14 mouse cellular contexts compared by ENCODE assay signal in genomic region chr16:17559396-17560027, GRCm38 (mm10). TPM values are rescaled to one million over a fixed set of nuclear protein-coding genes. Genes with fewer than 3 reads are reported as not detected.
DNase-seq lines count a peak whose midpoint lies in the region; ATAC-seq and TF ChIP-seq lines count a peak whose summit lies in the region.
"Had no signal": no experiment of that assay in that cellular context is flagged by ENCODE, and none has a peak within 500 bp of the region (broad histone marks: within the 10 kb centered on the region; RNA-seq: fewer than 3 reads in every experiment).

No protein-coding gene starts in this region.

- H3K4me3 ChIP-seq in heart, embryonic 10.5 days = peak overlapping the region; percentile 40
- H3K4me3 ChIP-seq in liver, embryonic 12.5 days = no peak overlapping the region
- no peak overlapping the region for H3K4me3 ChIP-seq in liver, postnatal 0 days (ENCODE audit: low read depth, low read length)
- H3K4me3 ChIP-seq in hindbrain, embryonic 14.5 days (replicated peaks; ENCODE audit: low read length) = no peak overlapping the region
- no peak overlapping the region for H3K4me3 ChIP-seq in neural tube, embryonic 15.5 days (replicated peaks)
- H3K4me3 ChIP-seq: embryonic facial prominence, embryonic 13.5 days had no signal

- H3K9ac ChIP-seq in liver, embryonic 12.5 days = no peak overlapping the region
- H3K9ac ChIP-seq in liver, postnatal 0 days (replicated peaks) = no peak overlapping the region
- H3K9ac ChIP-seq in hindbrain, embryonic 14.5 days = no peak overlapping the region
- H3K9ac ChIP-seq in neural tube, embryonic 15.5 days (replicated peaks) = no peak overlapping the region
- H3K9ac ChIP-seq: embryonic facial prominence, embryonic 13.5 days; liver, embryonic 14.5 days had no signal

- peaks cover 60% of the 10 kb centered on the region for H3K4me1 ChIP-seq in heart, embryonic 10.5 days
- H3K4me1 ChIP-seq in liver, embryonic 12.5 days = peaks cover 56% of the 10 kb centered on the region
- peaks cover 13% of the 10 kb centered on the region for H3K4me1 ChIP-seq in liver, postnatal 0 days (ENCODE audit: insufficient read depth)
- peaks cover 10% of the 10 kb centered on the region; the same call in 1 of the 2 replicates for H3K4me1 ChIP-seq in hindbrain, embryonic 14.5 days (replicated peaks; ENCODE audit: control insufficient read depth, insufficient read depth, low read length)
- peaks cover 29% of the 10 kb centered on the region for H3K4me1 ChIP-seq in neural tube, embryonic 15.5 days

- peaks cover 16% of the 10 kb centered on the region; the same call in 1 of the 2 replicates for H3K27me3 ChIP-seq in heart, embryonic 10.5 days (ENCODE audit: insufficient read depth, poor library complexity, severe bottlenecking)
- H3K27me3 ChIP-seq in liver, embryonic 12.5 days (replicated peaks) = peaks cover 54% of the 10 kb centered on the region
- H3K27me3 ChIP-seq in liver, postnatal 0 days (ENCODE audit: insufficient read depth, low read length) = peaks cover 14% of the 10 kb centered on the region
- 0 out of 2 replicates have a peak, but pooled peaks cover 9% of the 10 kb centered on the region for H3K27me3 ChIP-seq in hindbrain, embryonic 14.5 days (ENCODE audit: control insufficient read depth, insufficient read depth, low read length)
- H3K27me3 ChIP-seq in neural tube, embryonic 15.5 days (replicated peaks) = peaks cover 29% of the 10 kb centered on the region; the same call in 1 of the 2 replicates

- H3K4me2 ChIP-seq in liver, embryonic 12.5 days = peak overlapping the region; percentile 56; the same call in 1 of the 2 replicates
- H3K4me2 ChIP-seq in liver, postnatal 0 days (ENCODE audit: low read depth, low read length) = no peak overlapping the region
- peak overlapping the region; percentile 29; the same call in 1 of the 2 replicates for H3K4me2 ChIP-seq in hindbrain, embryonic 14.5 days (replicated peaks)
- H3K4me2 ChIP-seq in neural tube, embryonic 15.5 days = 0 out of 2 replicates have a peak overlapping the region, but pooled peaks have one; percentile 17

- no peaks in the 10 kb centered on the region for H3K9me3 ChIP-seq in heart, embryonic 10.5 days
- H3K9me3 ChIP-seq in liver, embryonic 12.5 days (replicated peaks) = no peaks in the 10 kb centered on the region
- no peaks in the 10 kb centered on the region for H3K9me3 ChIP-seq in liver, postnatal 0 days (ENCODE audit: low read length)
- H3K9me3 ChIP-seq in hindbrain, embryonic 14.5 days (ENCODE audit: control insufficient read depth, low read length) = no peaks in the 10 kb centered on the region
- no peaks in the 10 kb centered on the region for H3K9me3 ChIP-seq in neural tube, embryonic 15.5 days (replicated peaks)
- H3K9me3 ChIP-seq: embryonic facial prominence, embryonic 13.5 days had no signal

- ATAC-seq in liver, embryonic 12.5 days = no peak
- no peak for ATAC-seq in liver, postnatal 0 days
- ATAC-seq in hindbrain, embryonic 14.5 days (ENCODE audit: low FRiP score) = no peak
- ATAC-seq in neural tube, embryonic 15.5 days (ENCODE audit: low FRiP score) = no peak
- ATAC-seq: inflammation-experienced regulatory T-cells, adult 6 months had no signal

- intact Hi-C loops in heart, postnatal 10 days (cut with DNase I) = loop anchor here (2.0 kb wide), 1 partner anchor 57 kb away; no protein-coding TSS in a partner anchor

- H3K36me3 ChIP-seq in heart, embryonic 10.5 days = no peaks in the 10 kb centered on the region
- no peaks in the 10 kb centered on the region for H3K36me3 ChIP-seq in liver, embryonic 12.5 days
- no peaks in the 10 kb centered on the region for H3K36me3 ChIP-seq in liver, postnatal 0 days (replicated peaks; ENCODE audit: insufficient read depth, low read length)
- no peaks in the 10 kb centered on the region for H3K36me3 ChIP-seq in hindbrain, embryonic 14.5 days (replicated peaks; ENCODE audit: control insufficient read depth, insufficient read depth)
- no peaks in the 10 kb centered on the region for H3K36me3 ChIP-seq in neural tube, embryonic 15.5 days
- H3K36me3 ChIP-seq: embryonic facial prominence, embryonic 13.5 days had no signal

- TF ChIP-seq EP300 in liver, postnatal 0 days (IDR thresholded peaks at IDR 0.05; ENCODE audit: low read depth) = no peak

- WGBS in heart, embryonic 10.5 days = 64% methylated on average over 9 of the region's 9 CpGs
- WGBS in liver, embryonic 12.5 days (ENCODE audit: insufficient replicate concordance) = 58% methylated on average over 9 of the region's 9 CpGs
- 66% methylated on average over 9 of the region's 9 CpGs for WGBS in liver, postnatal 0 days (ENCODE audit: insufficient replicate concordance)
- WGBS in hindbrain, embryonic 14.5 days = 72% methylated on average over 9 of the region's 9 CpGs
- 77% methylated on average over 9 of the region's 9 CpGs for WGBS in neural tube, embryonic 15.5 days

- no peak for TF ChIP-seq CTCF in liver, postnatal 0 days (IDR thresholded peaks at IDR 0.05; ENCODE audit: low read depth)

- H3K27ac ChIP-seq in heart, embryonic 10.5 days = peak overlapping the region; percentile 69
- H3K27ac ChIP-seq in liver, embryonic 12.5 days = no peak overlapping the region
- H3K27ac ChIP-seq in liver, postnatal 0 days (ENCODE audit: low read depth) = no peak overlapping the region
- no peak overlapping the region for H3K27ac ChIP-seq in hindbrain, embryonic 14.5 days
- H3K27ac ChIP-seq in neural tube, embryonic 15.5 days (replicated peaks) = no peak overlapping the region
- H3K27ac ChIP-seq: embryonic facial prominence, embryonic 13.5 days; liver, embryonic 14.5 days had no signal

- no peak for DNase-seq in heart, embryonic 10.5 days (ENCODE audit: low spot score)
- no peak for DNase-seq in heart, postnatal 10 days
- no peak for DNase-seq in liver, postnatal 0 days
- DNase-seq in hindbrain, embryonic 14.5 days (ENCODE audit: low spot score) = no peak
- no peak for DNase-seq in thymus, postnatal 36 days
- no peak for DNase-seq in adipocyte (ENCODE audit: low spot score)
- DNase-seq: adrenal gland, postnatal 25 days; cerebellum, adult 18-20 months had no signal

RNA-seq across cellular contexts. Expression of gene Lrrc74b, which starts 1.5 kb away (rescaled TPM):
- 0.12 and 0.26 TPM in 2 replicates for polyA plus RNA-seq in heart, embryonic 10.5 days (2016; fragmentation: Nextera tagmentation; extraction: Ambion mirVana)
- total RNA-seq in heart, postnatal 10 days (2021) = under 1 TPM in 1 of 2 experiments, not detected in 1; 0.30 TPM
- 0.07 TPM in 1 of 2 replicates, not detected in the other for polyA plus RNA-seq in liver, embryonic 12.5 days (2016; fragmentation: Nextera tagmentation; extraction: Ambion mirVana)
- 0.05 and 0.06 TPM in 2 replicates for polyA plus RNA-seq in liver, postnatal 0 days (2015; fragmentation: Nextera tagmentation; extraction: Ambion mirVana)
- polyA plus RNA-seq in hindbrain, embryonic 14.5 days (2014; fragmentation: Nextera tagmentation; extraction: Ambion mirVana) = 0.74 and 0.92 TPM in 2 replicates
- polyA plus RNA-seq in neural tube, embryonic 15.5 days (2015; fragmentation: Nextera tagmentation; extraction: Ambion mirVana) = 0.98 and 1.3 TPM in 2 replicates
- polyA plus RNA-seq: embryonic facial prominence, embryonic 13.5 days; spleen, adult 2 months had no signal

RNA-seq across cellular contexts. Expression of gene P2rx6, which starts 2.2 kb away (rescaled TPM):
- polyA plus RNA-seq in heart, embryonic 10.5 days (2016; fragmentation: Nextera tagmentation; extraction: Ambion mirVana) = 0.39 and 0.73 TPM in 2 replicates
- total RNA-seq in heart, postnatal 10 days (2021) = under 1 TPM; 0.45 to 0.69 TPM
- polyA plus RNA-seq in liver, embryonic 12.5 days (2016; fragmentation: Nextera tagmentation; extraction: Ambion mirVana) = 0.08 TPM in 2 replicates
- polyA plus RNA-seq in liver, postnatal 0 days (2015; fragmentation: Nextera tagmentation; extraction: Ambion mirVana) = 0.14 and 0.18 TPM in 2 replicates
- 2.5 and 2.8 TPM in 2 replicates for polyA plus RNA-seq in hindbrain, embryonic 14.5 days (2014; fragmentation: Nextera tagmentation; extraction: Ambion mirVana)
- polyA plus RNA-seq in neural tube, embryonic 15.5 days (2015; fragmentation: Nextera tagmentation; extraction: Ambion mirVana) = 2.6 and 2.8 TPM in 2 replicates
- polyA plus RNA-seq: inflammation-experienced regulatory T-cells, adult 6 months had no signal

RNA-seq across cellular contexts. Expression of gene Slc7a4, which starts 23.5 kb away (rescaled TPM):
- polyA plus RNA-seq in heart, embryonic 10.5 days (2016; fragmentation: Nextera tagmentation; extraction: Ambion mirVana) = 3.3 and 8.5 TPM in 2 replicates
- total RNA-seq in heart, postnatal 10 days (2021) = 1 to 10 TPM; 2.4 to 3.9 TPM
- 1.7 TPM in 2 replicates for polyA plus RNA-seq in liver, embryonic 12.5 days (2016; fragmentation: Nextera tagmentation; extraction: Ambion mirVana)
- 3.3 and 3.7 TPM in 2 replicates for polyA plus RNA-seq in liver, postnatal 0 days (2015; fragmentation: Nextera tagmentation; extraction: Ambion mirVana)
- polyA plus RNA-seq in hindbrain, embryonic 14.5 days (2014; fragmentation: Nextera tagmentation; extraction: Ambion mirVana) = 41.2 and 42.0 TPM in 2 replicates
- polyA plus RNA-seq in neural tube, embryonic 15.5 days (2015; fragmentation: Nextera tagmentation; extraction: Ambion mirVana) = 40.4 and 46.1 TPM in 2 replicates

RNA-seq across cellular contexts. Expression of gene Thap7, which starts 28.6 kb away (rescaled TPM):
- polyA plus RNA-seq in heart, embryonic 10.5 days (2016; fragmentation: Nextera tagmentation; extraction: Ambion mirVana) = 40.8 and 48.4 TPM in 2 replicates
- 10 to 100 TPM; 17.8 to 20.0 TPM for total RNA-seq in heart, postnatal 10 days (2021)
- 34.2 and 36.6 TPM in 2 replicates for polyA plus RNA-seq in liver, embryonic 12.5 days (2016; fragmentation: Nextera tagmentation; extraction: Ambion mirVana)
- 21.3 and 24.4 TPM in 2 replicates for polyA plus RNA-seq in liver, postnatal 0 days (2015; fragmentation: Nextera tagmentation; extraction: Ambion mirVana)
- 52.0 and 58.9 TPM in 2 replicates for polyA plus RNA-seq in hindbrain, embryonic 14.5 days (2014; fragmentation: Nextera tagmentation; extraction: Ambion mirVana)
- polyA plus RNA-seq in neural tube, embryonic 15.5 days (2015; fragmentation: Nextera tagmentation; extraction: Ambion mirVana) = 58.1 and 60.8 TPM in 2 replicates

RNA-seq across cellular contexts. Expression of gene Lztr1, which starts 51.0 kb away (rescaled TPM):
- polyA plus RNA-seq in heart, embryonic 10.5 days (2016; fragmentation: Nextera tagmentation; extraction: Ambion mirVana) = 60.0 and 69.8 TPM in 2 replicates
- 10 to 100 TPM; 38.0 to 41.8 TPM for total RNA-seq in heart, postnatal 10 days (2021)
- 31.4 and 34.8 TPM in 2 replicates for polyA plus RNA-seq in liver, embryonic 12.5 days (2016; fragmentation: Nextera tagmentation; extraction: Ambion mirVana)
- polyA plus RNA-seq in liver, postnatal 0 days (2015; fragmentation: Nextera tagmentation; extraction: Ambion mirVana) = 16.8 and 18.7 TPM in 2 replicates
- 112 and 117 TPM in 2 replicates for polyA plus RNA-seq in hindbrain, embryonic 14.5 days (2014; fragmentation: Nextera tagmentation; extraction: Ambion mirVana)
- polyA plus RNA-seq in neural tube, embryonic 15.5 days (2015; fragmentation: Nextera tagmentation; extraction: Ambion mirVana) = 118 and 129 TPM in 2 replicates
